Mouse (Mus musculus) layer of hippocampus, postnatal 36 days (tissue): Measurements from ENCODE around the gene Rapgef5. TPM values are rescaled to one million over a fixed set of nuclear protein-coding genes. Genes with fewer than 3 reads are reported as not detected.

Source experiments
- DNase-seq, 2 experiments: peaks; one replicate each; pipeline ENCODE4 v3.0.0; 2022
- total RNA-seq, 2 experiments: library from RNA; stranded (reverse); gene quantifications; 2 replicates each; pipeline ENCODE4 v1.2.3; 2021

Gene Rapgef5
- total RNA-seq, 2 experiments from 2014 or later = 189 to 207 TPM

DNA sequence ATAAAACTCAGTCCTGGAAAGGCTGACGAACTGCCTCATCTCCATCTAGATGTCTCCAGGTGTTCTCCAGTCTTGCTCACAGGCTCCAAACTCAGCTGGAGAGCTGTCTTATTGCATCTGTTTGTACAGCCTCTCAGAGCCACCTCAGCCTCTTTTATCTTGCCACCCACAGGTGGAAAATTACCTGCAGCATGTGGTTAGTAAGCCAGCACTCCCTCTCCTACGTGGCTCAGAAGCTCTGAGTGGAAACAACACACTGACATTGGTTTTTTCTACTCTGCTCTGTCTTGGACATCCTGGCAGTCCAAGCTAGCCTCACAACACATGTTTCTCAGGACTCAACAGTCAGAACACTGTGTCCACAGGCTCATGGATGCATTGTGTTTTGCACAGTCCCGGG, 162.6 kb downstream of the Rapgef5 start:
- no peak for DNase-seq

DNA sequence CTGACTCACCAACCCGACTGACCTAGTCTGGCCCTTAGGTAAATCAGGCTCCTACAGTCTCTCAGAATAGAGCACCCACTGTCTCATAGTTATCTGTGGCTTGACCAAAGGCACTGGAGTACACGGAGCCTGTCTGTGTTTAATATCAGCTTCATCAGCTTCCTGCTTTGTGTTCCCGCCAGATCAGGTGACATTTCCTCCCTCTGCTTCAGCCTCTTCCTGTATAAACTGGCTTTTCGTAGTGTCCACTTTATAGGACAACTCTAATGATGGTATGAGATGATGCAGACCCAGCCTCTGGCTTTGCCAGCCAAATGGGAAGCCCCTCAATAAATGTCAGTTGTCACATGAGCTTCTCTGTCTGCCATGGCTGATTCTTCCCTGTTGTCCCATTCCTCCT, 163.5 kb downstream of the Rapgef5 start:
- no peak for DNase-seq

DNA sequence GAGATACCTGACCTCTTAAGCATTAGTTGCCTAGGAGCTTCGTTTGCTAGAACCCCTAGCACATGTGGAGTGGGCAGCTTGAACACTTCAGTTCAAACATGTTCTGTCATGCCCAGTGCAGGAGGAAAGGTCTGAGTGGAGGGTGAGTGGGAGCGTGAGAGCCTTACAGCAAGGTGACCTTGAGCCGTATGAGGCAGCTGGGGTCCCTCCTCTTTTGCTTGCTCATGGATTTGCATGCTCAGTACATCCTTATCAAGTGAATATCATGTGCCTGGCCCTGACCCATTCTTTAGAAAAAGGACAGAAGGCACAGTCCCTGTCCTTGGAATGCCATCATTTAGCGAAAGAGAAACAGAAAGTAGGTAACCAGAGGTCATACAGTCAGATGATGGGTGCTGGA, 165.0 kb downstream of the Rapgef5 start:
- DNase-seq = no peak

DNA sequence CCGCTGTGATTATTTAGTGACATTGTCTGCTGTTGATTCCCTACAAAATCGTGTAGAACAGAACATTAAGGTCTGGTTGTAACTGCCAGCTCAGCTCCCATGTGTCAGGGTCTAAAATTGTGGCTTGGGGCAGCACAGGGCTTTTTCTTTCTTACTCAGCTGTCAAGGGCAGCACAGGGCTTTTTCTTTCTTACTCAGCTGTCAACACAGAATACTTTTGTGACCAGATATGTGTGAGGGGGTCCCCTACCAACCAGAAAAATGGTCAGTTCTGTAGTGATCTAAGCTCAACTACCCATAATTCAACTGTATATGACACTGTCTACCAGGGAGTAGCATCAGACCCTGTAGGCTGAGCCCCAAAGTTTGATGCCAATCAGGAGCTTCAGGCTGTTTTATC, 167.1 kb downstream of the Rapgef5 start:
- no peak for DNase-seq

DNA sequence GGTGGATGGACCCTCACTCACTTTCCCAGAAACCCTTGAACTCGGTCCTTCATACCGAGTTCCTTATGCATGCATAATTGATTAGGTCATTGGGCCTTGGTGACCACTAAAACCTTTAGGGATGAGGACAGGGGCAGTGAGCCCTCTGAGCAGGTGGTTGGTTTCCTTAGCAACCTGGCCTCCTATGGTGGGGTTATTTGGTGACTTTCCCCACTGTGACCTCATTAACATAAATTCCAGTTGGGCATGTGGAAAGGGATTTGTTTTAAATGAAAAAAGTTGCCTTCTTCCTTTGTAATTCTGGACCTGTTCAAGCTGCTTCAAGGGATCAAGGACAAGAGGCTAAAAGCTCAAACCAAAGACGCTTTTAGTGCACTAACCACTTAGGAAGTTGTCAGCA, 167.7 kb downstream of the Rapgef5 start:
- DNase-seq = no peak

DNA sequence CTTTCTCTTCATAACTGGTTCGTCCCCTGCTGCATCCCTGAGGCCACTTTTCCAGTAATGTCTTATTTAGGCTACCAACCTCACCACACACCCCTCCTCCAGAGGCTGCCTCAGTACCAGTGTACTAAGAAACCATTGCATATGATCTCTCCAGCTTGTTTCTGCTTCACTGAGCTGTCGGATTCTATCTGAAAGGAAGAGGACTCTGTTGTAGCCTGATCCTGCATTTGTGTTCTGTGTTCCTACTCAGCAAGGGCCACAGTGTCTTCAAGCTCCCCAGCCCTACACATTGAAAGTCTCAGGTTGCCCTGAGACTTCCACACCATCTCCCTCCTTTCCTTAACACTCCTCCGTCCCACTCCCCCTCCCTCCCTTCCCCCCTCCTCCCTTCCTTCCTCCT, 168.5 kb downstream of the Rapgef5 start:
- DNase-seq = no peak

DNA sequence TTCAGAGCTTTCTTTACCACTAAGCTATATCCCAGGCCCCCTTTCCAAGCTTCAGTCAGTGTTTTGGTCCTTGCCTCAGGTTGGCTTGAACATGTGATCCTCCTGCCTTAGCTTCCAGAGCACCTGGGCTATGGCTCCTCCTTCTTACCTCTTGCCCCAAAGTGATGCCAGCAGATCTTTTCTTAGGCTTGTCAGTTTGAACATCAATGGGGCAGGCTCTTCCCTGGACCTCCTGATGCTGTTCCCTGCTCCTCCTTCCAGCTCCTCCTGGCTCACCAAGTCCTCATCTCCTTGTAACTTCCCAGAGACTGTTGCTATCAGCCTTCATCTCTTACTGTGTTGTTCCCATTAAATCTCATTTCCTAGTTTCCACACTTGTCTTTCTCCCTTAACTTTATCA, 169.1 kb downstream of the Rapgef5 start:
- DNase-seq = no peak

DNA sequence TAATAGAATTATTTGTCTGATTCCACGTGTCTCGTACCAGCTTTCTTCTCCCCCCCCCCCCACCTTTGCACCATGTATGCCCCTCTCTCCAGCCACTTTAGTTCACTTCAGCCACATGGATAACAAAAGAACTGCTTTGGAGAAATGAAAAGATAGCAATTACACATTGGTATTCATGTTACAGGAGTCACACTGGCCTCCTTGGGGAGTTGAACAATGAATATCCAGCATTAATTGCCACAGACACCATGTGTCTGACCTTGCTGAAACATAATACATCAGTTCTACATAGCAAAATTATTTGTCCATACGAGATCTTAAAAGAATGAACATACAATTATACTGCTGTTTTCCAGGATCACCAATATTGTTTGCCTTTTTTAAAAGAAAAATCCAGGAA, 170.5 kb downstream of the Rapgef5 start:
- no peak for DNase-seq

DNA sequence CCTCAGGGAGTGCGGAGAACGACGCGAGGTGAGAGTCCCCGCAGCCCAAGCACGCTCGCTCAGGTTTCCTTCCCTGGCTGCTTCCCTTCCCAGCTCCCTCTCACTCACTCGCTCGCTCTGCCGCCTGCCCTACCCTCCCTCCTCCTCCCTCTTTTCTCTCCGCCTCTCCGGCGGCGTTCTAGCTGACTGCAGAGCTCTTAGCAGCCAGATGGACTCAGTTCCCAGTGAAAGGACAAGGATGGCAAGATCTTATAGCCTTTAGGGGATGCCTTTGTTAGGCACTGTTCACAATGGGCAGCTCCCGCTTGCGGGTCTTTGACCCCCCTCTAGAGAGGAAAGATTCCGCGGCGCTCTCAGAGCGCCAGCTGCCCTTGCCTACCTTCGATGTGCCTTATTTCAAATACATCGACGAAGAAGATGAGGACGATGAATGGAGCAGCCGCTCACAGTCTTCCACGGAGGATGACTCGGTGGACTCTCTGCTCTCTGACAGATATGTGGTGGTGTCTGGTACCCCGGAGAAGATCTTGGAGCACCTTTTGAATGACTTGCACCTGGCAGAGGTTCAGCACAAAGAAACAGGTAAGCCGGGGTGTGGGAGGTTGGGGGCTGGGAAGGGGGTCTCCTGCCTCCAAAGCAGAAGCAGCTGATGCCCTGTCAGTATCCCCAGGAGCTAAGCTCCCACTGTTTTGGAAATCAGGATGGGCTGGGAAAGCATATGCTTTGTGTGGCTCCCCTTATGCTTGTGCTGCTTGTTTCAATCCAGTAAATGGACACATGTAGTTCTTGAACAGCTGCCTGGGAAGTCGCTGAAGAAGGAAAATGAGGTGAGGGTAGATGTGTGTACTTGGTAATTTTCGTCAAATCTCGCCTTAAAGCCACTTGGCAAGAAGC, 172.6 kb downstream of the Rapgef5 start:
- peak; percentile 64 to 66 for DNase-seq

DNA sequence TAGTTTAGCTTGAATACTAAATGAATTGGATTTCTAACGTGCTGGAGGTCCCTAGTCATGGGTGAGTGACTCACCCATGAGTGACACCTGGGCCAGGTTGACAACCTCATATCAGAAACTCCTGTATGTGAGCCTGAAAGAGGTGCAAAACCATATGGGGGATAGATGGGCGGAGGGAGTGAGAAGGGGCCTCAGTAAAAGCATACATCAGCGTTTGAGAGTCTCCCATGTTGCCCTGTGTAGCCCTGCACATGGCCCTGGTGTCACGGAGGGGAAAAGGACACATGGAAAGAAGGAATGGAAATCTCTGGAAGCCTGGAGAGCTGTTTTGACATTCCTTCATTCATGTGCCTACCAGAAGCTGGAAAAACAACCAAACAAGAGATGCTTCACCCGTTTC, 175.1 kb downstream of the Rapgef5 start:
- no peak for DNase-seq

DNA sequence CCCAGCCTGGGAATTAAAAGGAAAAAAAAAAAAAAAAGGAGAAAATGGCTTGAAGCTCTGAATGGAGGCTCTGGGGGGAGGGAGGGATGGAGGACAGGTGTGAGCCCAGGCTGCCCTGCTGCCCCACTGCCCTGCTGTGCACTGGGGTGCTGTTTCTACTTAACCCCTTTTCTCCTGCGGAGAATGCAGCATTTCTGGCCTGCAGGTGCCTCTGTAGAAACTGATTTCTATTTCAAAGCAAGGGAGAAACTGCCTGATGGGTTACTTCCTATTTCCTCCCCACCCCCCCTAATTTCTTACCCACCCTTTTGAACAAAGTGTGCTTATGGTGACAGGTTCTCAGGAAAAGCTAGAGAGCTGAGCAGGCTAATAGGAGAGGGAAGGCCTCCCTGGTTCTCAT, 176.5 kb downstream of the Rapgef5 start:
- no peak for DNase-seq

DNA sequence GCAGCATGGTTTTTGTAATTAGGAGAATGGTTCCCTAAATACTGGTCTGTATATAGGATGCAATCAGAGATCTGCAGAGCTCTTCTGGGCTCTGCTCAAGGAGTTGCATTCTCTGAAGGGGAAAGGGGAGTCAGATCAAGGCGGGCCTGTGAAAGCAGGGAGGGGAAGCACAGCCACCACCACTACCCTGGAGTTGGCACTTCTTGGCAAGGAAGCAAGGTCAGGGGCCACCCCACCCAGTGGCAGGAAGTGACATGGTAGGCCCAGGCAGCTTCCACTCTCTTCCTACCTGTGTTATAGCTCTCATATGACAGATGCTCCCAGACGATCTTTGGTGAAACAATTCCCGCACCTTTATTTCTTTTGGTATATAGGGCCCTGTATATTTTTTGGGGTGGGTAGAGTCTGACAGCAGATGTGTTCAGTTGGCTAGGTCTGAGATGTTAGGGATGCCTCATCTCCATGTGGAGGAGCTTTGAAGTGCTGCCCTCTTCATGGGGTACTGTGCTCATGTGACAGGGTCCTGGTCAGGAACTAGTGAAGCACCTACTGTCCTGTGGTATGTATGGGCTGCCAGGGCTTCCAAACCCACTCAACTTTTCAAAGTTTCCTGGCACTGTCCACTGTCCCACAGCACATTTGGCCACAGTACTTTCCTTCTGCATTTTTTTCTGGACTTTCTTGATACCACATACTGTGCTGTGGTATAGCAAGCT, 183.8 kb downstream of the Rapgef5 start:
- no peak for DNase-seq

DNA sequence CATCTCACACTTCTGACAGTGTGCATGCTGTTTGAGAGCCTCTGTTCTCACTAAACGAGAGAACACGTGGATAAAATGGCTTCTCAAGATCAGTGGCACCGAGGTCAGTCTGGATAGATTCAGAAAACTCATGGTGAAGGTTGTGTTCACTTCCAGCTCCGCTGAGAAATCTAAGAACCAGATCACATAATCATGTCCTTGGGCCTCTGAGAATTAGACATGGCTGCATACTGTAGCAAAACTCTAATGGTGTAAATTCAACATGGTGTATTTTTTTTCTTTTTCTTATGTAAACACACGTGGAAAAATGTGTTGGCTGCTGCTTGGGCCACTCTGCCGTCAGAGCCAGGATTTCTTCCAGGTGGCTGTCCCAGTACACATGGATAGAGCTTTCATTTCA, 184.6 kb downstream of the Rapgef5 start:
- DNase-seq = no peak

DNA sequence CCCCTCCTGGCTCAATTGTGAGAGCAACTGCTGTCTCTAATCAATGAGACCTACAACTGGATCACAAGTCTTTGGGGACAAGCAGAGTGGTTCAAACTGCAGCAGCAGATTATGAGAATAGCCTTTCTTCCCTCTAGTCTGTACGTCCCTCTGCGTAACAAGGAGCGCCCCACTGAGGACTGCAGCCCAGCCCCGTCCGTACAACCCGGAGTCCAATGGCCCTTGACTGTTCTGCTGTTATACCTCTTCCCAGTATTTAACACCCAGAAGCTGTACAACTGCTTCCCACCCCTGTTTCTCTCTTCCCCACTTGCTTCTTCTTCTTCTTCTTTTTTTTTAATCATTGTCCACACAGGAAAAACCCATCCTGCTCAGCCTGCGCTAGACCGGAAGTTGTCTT, 186.0 kb downstream of the Rapgef5 start:
- no peak for DNase-seq

DNA sequence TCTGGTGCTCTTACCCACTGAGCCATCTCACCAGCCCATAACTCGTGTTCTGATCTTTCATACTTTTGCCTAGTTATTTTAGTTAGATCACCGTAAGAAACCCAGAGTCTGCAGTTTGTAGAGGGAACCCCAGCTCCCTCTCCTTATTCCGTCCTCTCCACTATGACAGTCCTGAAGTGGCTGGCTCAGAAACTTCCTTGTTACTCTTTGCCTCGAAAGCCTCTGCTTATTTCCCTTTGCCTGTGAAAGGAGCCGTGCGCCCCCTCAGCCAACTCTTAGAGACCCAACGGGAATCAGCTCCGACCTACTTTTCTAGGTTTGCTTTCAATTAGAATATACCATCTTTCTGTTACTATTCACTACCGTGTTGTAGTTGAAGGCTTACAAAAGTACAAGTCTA, 186.6 kb downstream of the Rapgef5 start:
- DNase-seq = no peak

DNA sequence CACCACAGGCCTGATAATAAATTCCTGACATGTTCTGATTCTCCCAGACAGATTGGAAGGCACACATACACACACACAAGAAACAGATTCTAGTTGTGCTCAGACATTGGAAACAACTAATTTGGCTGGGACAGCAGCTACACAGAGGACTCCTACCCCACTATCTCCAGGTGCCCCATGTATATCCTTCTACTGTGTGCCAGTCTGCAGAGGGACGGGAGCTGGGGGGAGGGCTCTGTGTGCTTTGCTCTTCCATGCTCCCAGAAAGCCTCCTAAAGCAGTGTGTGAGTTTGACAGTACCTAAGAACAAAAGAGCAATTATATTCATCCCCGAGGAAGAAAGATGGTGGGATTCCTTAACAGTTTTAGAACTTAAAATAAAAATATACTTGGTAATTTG, 187.1 kb downstream of the Rapgef5 start:
- no peak for DNase-seq

DNA sequence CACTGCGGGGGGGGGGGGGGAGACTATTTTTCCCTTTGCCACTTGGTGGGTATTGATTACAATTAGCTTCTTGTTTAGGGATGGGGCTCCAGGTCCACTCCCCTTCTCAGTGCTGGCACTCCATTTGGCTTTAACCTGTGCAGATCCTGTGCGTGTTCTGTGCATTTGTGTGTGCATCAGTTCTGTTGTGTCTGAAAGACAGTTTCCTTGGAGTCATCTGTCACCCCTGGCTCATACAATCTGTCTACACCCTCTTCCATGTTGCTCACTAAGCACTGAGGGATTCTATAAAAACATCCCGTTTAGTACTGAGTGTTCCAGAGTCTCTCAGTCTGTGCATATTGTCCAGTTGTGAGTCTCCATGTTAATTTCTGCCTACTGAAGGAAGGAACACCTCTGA, 189.0 kb downstream of the Rapgef5 start:
- DNase-seq = no peak

DNA sequence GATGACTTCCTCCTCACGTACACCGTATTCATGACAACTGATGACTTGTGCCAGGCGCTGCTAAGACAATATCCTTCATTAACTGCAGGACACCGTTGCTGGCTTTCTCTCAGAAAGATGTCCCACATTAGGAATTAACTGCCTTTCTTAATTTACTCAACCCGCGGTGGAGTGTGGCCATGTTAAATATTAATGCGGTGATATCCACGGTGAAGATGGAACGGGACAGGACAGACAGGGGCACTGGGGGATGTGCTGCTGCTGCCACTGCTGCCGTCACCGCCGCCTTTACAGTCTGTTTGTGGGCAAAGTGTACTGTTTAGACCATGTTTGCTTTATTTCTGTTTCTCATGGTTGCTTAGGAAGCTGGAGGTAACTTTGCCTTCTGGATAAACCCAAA, 193.0 kb downstream of the Rapgef5 start:
- DNase-seq = no peak

DNA sequence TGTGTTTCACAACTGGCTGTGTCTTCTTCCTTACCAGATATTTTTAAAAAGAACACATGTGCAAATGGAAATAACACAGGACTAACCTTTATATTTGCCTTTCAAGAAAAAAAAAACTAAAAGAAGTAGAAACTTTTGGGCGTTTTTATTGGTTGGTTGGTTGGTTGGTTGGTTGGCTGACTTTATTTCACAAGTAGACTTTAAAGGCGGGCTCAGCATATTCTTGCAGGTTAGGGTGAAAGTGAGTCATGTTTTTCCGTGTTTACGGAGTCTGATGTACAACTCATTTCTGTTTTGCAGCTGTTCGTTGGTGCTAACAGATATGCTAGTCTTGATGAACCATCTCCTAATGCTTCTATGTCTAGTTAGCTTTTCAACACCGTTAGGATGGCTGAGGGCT, 196.2 kb downstream of the Rapgef5 start:
- no peak for DNase-seq

DNA sequence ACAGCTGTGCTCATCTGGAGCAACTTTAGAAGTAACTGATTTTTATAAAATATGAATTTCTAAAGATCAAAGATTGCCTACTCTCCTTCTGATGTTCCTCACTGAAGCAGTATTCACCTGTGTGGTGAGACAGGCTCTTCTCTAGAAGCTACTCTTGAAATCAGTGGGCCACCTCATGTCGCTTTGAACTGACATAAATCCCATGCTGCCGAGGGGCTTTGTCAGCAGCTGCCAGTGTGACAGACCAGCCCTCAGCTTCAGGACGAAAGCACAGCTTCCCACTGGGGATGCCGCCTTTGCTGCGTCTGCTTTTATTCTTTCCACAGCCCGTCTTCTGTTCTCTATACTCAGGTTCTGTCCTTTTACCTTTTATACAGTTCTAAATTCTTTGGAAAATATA, 197.3 kb downstream of the Rapgef5 start:
- no peak for DNase-seq

DNA sequence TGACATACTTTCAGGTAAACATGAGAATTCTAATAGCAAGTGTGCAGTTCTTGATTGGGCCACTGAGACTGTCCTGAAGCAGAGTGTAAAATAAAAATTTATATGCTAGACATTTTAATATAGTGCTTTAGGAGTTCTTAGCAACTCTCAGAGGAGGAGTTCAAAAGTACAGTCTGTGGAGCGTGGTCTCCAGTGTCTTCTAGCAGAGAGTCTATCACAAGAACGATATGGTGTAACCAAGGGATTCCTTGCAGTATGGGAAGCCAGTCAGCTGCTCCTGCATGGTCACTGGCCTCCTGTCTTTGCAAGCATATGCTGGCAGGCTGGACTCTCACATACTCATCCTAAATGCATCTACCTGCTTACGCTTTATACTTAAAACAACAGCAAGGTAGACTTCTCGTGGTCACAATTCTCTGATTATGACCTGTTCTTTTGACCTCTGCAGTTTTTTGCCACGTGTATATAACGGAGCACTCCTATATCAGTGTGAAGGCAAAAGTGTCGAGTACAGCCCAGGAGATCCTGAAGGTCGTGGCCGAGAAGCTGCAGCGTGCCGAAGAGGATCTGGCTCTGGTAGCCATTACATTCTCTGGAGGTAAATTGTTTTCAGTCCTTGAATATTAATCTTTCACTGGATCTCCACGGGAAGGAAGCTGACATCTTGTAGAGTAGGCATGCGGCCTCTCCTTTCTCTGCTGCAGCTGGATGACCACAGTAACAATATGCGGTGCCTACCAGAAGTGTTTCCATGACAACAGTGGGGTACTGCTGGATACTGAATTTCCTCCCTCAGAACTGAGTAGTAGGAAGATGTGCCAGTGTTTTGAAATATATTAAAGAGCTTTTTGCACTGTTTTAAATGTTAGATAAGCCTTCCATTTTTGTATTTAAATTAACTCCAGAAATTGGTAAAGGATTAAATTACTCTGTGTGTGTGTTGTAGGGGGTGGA, 204.8 kb downstream of the Rapgef5 start:
- DNase-seq = no peak

DNA sequence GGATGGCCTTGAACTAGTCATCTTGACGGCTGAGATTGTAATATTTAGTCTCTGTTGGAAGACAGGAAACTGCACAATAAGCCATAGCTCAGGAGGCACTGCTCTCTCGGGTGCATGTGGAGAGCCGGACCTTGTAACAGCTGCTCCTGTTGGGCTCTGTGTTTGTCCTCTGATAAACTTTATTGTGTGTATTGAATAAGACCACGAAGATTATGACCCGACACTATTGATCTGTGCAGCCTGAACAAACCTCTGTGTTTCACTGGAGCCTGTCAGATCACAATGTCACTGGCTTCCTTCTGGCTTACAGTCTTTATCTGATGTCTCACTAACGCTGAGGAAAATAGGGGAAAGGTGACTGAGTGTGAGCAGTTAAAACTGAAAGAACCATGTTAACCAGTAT, 205.5 kb downstream of the Rapgef5 start:
- no peak for DNase-seq

DNA sequence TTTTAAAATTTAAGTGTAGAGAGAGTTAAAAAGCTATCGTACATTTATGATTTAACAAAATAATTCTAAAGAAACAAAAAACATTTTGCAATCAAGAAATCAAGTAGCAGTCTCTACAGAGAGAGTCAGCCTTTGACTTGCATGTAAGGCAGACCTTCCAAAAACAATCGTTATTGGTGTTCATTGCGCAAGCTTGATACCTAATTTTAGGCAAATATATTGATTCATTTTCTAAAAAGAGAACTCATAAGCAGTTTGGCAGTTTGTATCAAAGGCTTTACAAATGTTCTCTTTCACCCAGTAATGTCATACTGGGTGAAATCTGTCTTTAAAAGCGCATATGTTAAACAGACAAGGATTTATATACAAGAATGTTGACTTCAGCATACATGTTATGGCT, 208.7 kb downstream of the Rapgef5 start:
- no peak for DNase-seq
